Mouse (Mus musculus) midbrain, embryonic 12.5 days (tissue): ENCODE data around the gene Fkbp5. TPM values are rescaled to one million over a fixed set of nuclear protein-coding genes. Genes with fewer than 3 reads are reported as not detected.
"Not testable (repeated sequence)": the region's sequence is repeated elsewhere in the genome, so short reads cannot be mapped to it uniquely, and the experiment has no call there.

Experiments
- ATAC-seq: fragments of 200-750 bp; cut with Nextera tagmentation; 2 replicates; pipeline ENCODE4 v1.8.0; 2017; ENCODE audit warnings: low read depth, moderate TSS enrichment, moderate library complexity; ENCODE audit not compliant: low FRiP score
- H3K27ac ChIP-seq: fragments of 300-500 bp; sonication (generic); replicated peaks from 2 replicates; pipeline ENCODE4 v1.5.1; 2016; ENCODE audit warnings: mild to moderate bottlenecking
- H3K27me3 ChIP-seq: fragments of 300-500 bp; sonication (generic); 2 replicates; pipeline ENCODE4 v1.6.1; 2016; ENCODE audit warnings: mild to moderate bottlenecking
- H3K36me3 ChIP-seq: fragments of 300-500 bp; sonication (generic); 2 replicates; pipeline ENCODE4 v1.6.1; 2016
- H3K4me1 ChIP-seq: fragments of 300-500 bp; sonication (generic); 2 replicates; pipeline ENCODE4 v1.6.1; 2016
- H3K4me2 ChIP-seq: fragments of 300-500 bp; sonication (generic); replicated peaks from 2 replicates; pipeline ENCODE4 v1.6.1; 2016; ENCODE audit warnings: mild to moderate bottlenecking, moderate library complexity
- H3K4me3 ChIP-seq: fragments of 300-500 bp; sonication (generic); 2 replicates; pipeline ENCODE4 v1.5.1; 2016; ENCODE audit warnings: mild to moderate bottlenecking
- H3K9ac ChIP-seq: fragments of 300-500 bp; sonication (generic); replicated peaks from 2 replicates; pipeline ENCODE4 v1.6.1; 2016; ENCODE audit warnings: mild to moderate bottlenecking, moderate library complexity
- H3K9me3 ChIP-seq: fragments of 300-500 bp; sonication (generic); 2 replicates; pipeline ENCODE4 v1.6.1; 2016; ENCODE audit warnings: mild to moderate bottlenecking
- WGBS: fragments of 180-500 bp; shearing (Covaris S2); methylation state at CpG from one replicate; pipeline ENCODE4 v1.1.7; 2016; 5-methylcytosine and 5-hydroxymethylcytosine counted together
- polyA plus RNA-seq: library from polyadenylated mRNA; unstranded; fragments of >200 nt; fragmentation: Nextera tagmentation; extraction: Ambion mirVana; gene quantifications from 2 replicates; pipeline ENCODE4 v1.2.1, GENCODE M21; 2016

The Fkbp5 gene
- polyA plus RNA-seq, 1 experiment from 2014 or later = 38.2 TPM

GRCm38 (mm10) chr17:28420229-28421051 is 96.9 kb downstream of the Fkbp5 start:
- H3K4me1 ChIP-seq = no peaks in the 10 kb centered on the region
- no peak overlapping the region for H3K27ac ChIP-seq
- WGBS = 79% methylated on average over 12 of the region's 12 CpGs
- no peak overlapping the region for H3K4me2 ChIP-seq
- peaks cover 5% of the 10 kb centered on the region for H3K36me3 ChIP-seq
- no peak overlapping the region for H3K4me3 ChIP-seq
- no peaks in the 10 kb centered on the region for H3K27me3 ChIP-seq
- no peak for ATAC-seq
- no peak overlapping the region for H3K9ac ChIP-seq
- H3K9me3 ChIP-seq = no peaks in the 10 kb centered on the region

DNA sequence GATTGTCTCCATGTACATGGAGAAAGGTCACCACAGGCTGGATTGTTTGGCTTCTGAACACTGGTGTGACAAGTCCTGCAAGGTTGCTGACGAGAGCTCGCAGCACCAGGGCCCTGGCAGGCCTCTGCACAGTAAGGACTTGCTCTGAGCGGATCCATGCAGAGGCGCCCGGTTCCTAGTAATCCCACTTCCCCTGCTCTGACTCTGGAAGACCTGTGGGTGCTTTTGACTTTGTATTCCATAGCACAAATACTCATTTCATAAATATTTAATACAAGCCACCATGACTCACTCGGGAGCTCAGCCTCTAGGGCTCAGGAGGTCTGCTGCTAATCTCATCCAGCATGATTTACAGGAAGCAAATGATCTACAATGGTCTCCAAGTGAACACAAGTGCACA is 97.7 kb downstream of the Fkbp5 start:
- Histone ChIP-seq H3K4me2 (no peak overlapping the region), H3K27ac (no peak overlapping the region), H3K27me3 (no peaks in the 10 kb centered on the region), H3K36me3 (peaks cover 5% of the 10 kb centered on the region), H3K9me3 (no peaks in the 10 kb centered on the region), H3K9ac (no peak overlapping the region), H3K4me3 (no peak overlapping the region), H3K4me1 (no peaks in the 10 kb centered on the region)
- no peak for ATAC-seq
- 78% methylated on average over 6 of the region's 6 CpGs for WGBS

GRCm38 (mm10) chr17:28418954-28419353 is 98.4 kb downstream of the Fkbp5 start:
- ATAC-seq = no peak
- Histone ChIP-seq H3K9me3 (no peaks in the 10 kb centered on the region), H3K27ac (no peak overlapping the region), H3K4me2 (no peak overlapping the region), H3K4me3 (no peak overlapping the region), H3K27me3 (no peaks in the 10 kb centered on the region), H3K4me1 (no peaks in the 10 kb centered on the region), H3K9ac (no peak overlapping the region), H3K36me3 (peaks cover 5% of the 10 kb centered on the region)
- 95% methylated on average over 1 of the region's 1 CpGs for WGBS

DNA sequence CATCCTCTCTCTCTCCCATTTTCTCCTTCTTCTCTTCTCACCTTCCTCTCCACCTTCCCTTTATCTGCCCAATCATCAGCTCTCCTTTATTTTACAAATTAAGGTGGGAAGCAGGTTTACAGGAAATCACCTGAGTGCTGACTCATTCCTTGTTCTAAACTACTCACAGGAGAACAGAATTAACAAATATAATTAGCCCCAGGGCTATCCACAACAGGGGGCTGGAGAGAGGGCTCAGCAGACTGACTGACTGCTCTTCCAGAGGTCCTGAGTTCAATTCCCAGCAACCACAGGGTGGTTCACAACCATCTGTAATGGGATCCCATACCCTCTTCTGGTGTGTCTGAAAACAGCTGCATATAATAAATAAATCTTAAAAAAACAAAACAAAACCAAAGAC is 98.8 kb downstream of the Fkbp5 start:
- not testable (repeated sequence) for H3K36me3 ChIP-seq, H3K4me1 ChIP-seq, H3K27me3 ChIP-seq, H3K9ac ChIP-seq, H3K4me2 ChIP-seq, H3K4me3 ChIP-seq, H3K27ac ChIP-seq, H3K9me3 ChIP-seq, ATAC-seq

GRCm38 (mm10) chr17:28417771-28418170 is 99.6 kb downstream of the Fkbp5 start:
- ATAC-seq = no peak
- 86% methylated on average over 5 of the region's 5 CpGs for WGBS

GRCm38 (mm10) chr17:28415271-28415670 is 102.1 kb downstream of the Fkbp5 start:
- no peaks in the 10 kb centered on the region for H3K9me3 ChIP-seq
- peaks cover 5% of the 10 kb centered on the region for H3K36me3 ChIP-seq
- H3K27me3 ChIP-seq = no peaks in the 10 kb centered on the region
- no peak overlapping the region for H3K4me2 ChIP-seq
- H3K27ac ChIP-seq = no peak overlapping the region
- no peak for ATAC-seq
- H3K4me3 ChIP-seq = no peak overlapping the region
- no peak overlapping the region for H3K9ac ChIP-seq
- no peaks in the 10 kb centered on the region for H3K4me1 ChIP-seq
- 93% methylated on average over 5 of the region's 5 CpGs for WGBS

More at GRCm38 (mm10) chr17:28417771-28418170, 99.6 kb downstream of the Fkbp5 start:
- Histone ChIP-seq H3K9ac (no peak overlapping the region), H3K4me1 (no peaks in the 10 kb centered on the region), H3K9me3 (no peaks in the 10 kb centered on the region), H3K4me3 (no peak overlapping the region), H3K36me3 (peaks cover 5% of the 10 kb centered on the region), H3K27ac (no peak overlapping the region), H3K4me2 (no peak overlapping the region), H3K27me3 (no peaks in the 10 kb centered on the region)

DNA sequence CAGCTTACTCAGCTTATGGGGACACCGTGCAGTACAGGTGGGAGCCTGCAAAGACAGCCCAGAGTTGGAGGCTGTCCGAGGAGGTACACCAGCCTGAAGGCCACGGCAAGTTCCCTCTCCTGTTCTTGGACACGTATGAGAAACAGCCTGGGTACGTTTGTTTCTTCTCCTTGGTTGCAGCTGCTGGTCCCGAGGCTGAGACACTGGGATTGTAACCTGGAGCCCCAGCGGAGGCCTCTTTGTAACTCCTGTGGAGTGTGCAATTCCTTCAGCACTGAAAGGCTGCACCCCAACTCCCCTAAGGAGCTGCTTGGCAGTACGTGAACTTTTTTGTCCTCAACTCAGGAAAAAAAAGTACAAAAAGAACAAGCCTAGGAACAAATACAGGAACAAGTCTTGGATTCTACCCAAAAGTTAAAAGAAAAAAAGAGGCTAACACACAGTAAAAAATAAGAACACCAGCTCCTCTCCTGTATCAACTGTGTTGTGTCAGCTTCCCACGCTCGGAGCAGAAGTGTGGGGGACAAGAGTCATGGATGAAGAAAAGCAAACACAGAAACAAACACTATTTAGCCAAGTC is 105.9 kb downstream of the Fkbp5 start:
- Histone ChIP-seq H3K9ac (no peak overlapping the region), H3K4me2 (no peak overlapping the region), H3K27me3 (no peaks in the 10 kb centered on the region), H3K36me3 (peaks cover 15% of the 10 kb centered on the region), H3K4me3 (no peak overlapping the region), H3K4me1 (no peaks in the 10 kb centered on the region), H3K27ac (no peak overlapping the region), H3K9me3 (no peaks in the 10 kb centered on the region)
- WGBS = 85% methylated on average over 10 of the region's 10 CpGs
- ATAC-seq = no peak

GRCm38 (mm10) chr17:28410731-28411130 is 106.6 kb downstream of the Fkbp5 start:
- no peak overlapping the region for H3K4me3 ChIP-seq
- H3K9ac ChIP-seq = no peak overlapping the region
- H3K4me2 ChIP-seq = no peak overlapping the region
- H3K27ac ChIP-seq = no peak overlapping the region
- peaks cover 19% of the 10 kb centered on the region for H3K36me3 ChIP-seq
- H3K4me1 ChIP-seq = no peaks in the 10 kb centered on the region
- H3K9me3 ChIP-seq = no peaks in the 10 kb centered on the region
- WGBS = 88% methylated on average over 4 of the region's 4 CpGs
- ATAC-seq = no peak
- H3K27me3 ChIP-seq = no peaks in the 10 kb centered on the region

DNA sequence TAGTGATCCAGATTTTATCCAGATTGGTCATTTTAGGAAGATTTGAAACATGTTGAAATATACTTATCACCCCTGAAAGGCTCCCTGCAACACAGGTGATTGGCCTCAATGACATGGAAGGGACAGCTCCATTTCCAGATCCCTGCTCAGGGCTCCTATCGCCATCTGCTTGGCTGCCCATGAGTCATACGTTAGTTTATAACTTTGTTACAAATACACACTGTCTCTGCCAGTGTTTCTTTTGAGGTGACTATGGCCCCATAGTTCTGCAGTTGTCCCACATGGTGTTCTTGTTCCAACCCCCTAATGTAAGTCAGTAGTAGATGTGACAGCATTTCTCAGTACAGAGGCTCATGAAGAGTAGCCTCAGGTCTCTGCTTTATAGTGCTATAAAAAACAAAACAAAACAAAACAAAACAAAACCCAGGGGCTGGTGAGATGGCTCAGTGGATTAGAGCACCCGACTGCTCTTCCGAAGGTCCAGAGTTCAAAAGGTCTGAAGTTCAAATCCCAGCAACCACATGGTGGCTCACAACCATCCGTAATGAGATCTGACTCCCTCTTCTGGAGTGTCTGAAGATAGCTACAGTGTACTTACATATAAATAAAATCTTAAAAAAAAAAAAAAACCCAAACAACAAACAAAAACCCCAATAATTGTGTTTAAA is 108.9 kb downstream of the Fkbp5 start:
- H3K9me3 ChIP-seq = 0 out of 2 replicates have a peak, but pooled peaks cover 3% of the 10 kb centered on the region
- no peak overlapping the region for H3K4me3 ChIP-seq
- 79% methylated on average over 5 of the region's 5 CpGs for WGBS
- H3K9ac ChIP-seq = no peak overlapping the region
- no peak for ATAC-seq
- no peaks in the 10 kb centered on the region for H3K4me1 ChIP-seq
- no peak overlapping the region for H3K27ac ChIP-seq
- H3K27me3 ChIP-seq = no peaks in the 10 kb centered on the region
- peaks cover 24% of the 10 kb centered on the region for H3K36me3 ChIP-seq
- H3K4me2 ChIP-seq = no peak overlapping the region

- Histone ChIP-seq H3K4me1 (no peaks in the 10 kb centered on the region), H3K4me3 (no peak overlapping the region), H3K9me3 (0 out of 2 replicates have a peak, but pooled peaks cover 3% of the 10 kb centered on the region), H3K4me2 (no peak overlapping the region), H3K36me3 (peaks cover 26% of the 10 kb centered on the region), H3K9ac (no peak overlapping the region), H3K27ac (0 out of 2 replicates have a peak overlapping the region, but pooled peaks have one; percentile 20), H3K27me3 (no peaks in the 10 kb centered on the region)
- 47% methylated on average over 15 of the region's 15 CpGs for WGBS
- ATAC-seq = 0 out of 2 replicates have a peak, but pooled peaks have one; percentile 23
These were observed 109.7 kb downstream of the Fkbp5 start for GRCm38 (mm10) chr17:28407418-28408250.

DNA sequence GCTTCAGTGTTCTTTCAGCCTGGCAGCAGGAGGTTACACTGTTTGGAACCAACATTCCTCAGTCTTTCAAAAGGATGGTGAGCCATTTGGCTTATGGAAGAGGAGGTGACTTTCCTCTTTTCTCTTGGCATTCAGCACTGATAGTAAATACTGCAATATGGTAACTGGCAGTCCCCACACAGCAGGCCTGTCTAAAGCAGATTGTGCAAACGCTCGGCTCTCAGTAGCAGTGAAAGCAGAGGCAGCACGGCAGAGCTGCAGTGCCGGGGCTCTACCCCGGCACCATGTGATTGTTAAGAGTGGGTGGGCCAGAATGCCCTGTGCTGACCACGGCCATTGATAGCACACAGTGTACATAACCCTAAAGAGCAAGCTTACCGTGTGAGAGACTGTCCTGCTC is 110.9 kb downstream of the Fkbp5 start:
- 80% methylated on average over 7 of the region's 7 CpGs for WGBS
- Histone ChIP-seq H3K9me3 (0 out of 2 replicates have a peak, but pooled peaks cover 3% of the 10 kb centered on the region), H3K4me3 (no peak overlapping the region), H3K9ac (no peak overlapping the region), H3K36me3 (peaks cover 32% of the 10 kb centered on the region), H3K4me2 (no peak overlapping the region), H3K27me3 (no peaks in the 10 kb centered on the region), H3K27ac (no peak overlapping the region), H3K4me1 (no peaks in the 10 kb centered on the region)
- no peak for ATAC-seq
